Comparison of ENCODE assay signal across 26 mouse cellular contexts in the genomic region with DNA sequence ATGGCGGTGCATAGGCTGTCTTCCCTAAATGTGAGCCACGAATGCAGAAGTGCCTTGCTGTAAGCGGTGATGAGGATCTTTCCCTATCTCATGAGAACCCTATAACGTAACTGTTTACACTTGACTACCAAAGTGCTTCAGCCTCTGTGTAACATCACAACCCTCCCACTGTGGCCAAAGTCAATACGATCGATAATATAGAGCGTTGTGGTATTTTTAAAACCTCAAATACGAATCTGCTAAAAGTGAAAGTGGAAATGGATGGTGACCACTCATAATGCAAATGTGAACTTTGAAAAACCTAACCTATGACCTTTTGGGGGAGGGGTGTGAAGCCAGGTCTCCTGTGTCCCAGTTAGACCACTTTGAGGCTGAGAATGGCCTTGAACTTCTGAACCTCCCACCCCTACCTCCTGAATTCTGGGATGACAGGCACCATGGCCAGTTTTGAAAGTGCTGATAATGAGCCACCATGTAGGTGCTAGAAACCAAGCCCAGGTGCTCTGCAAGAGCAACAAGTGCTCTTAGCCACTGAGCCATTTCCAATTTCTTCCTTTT.
A peak's percentile ranks its signal among the peaks of the same experiment; 100 is the strongest.
DNase-seq lines count a peak whose midpoint lies in the region; ATAC-seq and TF ChIP-seq lines count a peak whose summit lies in the region.
"Had no signal": no experiment of that assay in that cellular context is flagged by ENCODE, and none has a peak within 500 bp of the region (broad histone marks: within the 10 kb centered on the region; RNA-seq: fewer than 3 reads in every experiment).

No protein-coding gene starts in this region.

- 0 out of 2 replicates have a peak overlapping the region, but pooled peaks have one; percentile 39 for H3K9ac ChIP-seq in liver, adult 2 months (ENCODE audit: low read depth, low read length)
- no peak overlapping the region for H3K9ac ChIP-seq in liver, embryonic 11.5 days (ENCODE audit: low read depth, low read length)
- no peak overlapping the region for H3K9ac ChIP-seq in liver, postnatal 0 days (replicated peaks)
- H3K9ac ChIP-seq: embryonic facial prominence, embryonic 15.5 days; heart, embryonic 15.5 days; hindbrain, embryonic 13.5 days had no signal

- no peak for ATAC-seq in liver, embryonic 11.5 days (replicated peaks; ENCODE audit: low FRiP score)
- 0 out of 2 replicates have a peak, but pooled peaks have one; percentile 36 for ATAC-seq in common myeloid progenitor, adult 5-6 weeks (replicated peaks; ENCODE audit: low read depth, poor library complexity, severe bottlenecking)
- peak; percentile 91 for ATAC-seq in liver, postnatal 0 days
- ATAC-seq: activated CD4-positive, CD25-positive, alpha-beta regulatory T cell, adult 4 months; forebrain, embryonic 14.5 days; hindbrain, postnatal 0 days; Patski had no signal

- H3K27ac ChIP-seq in liver, adult 2 months (replicated peaks; ENCODE audit: insufficient read depth, low read depth, low read length), result peak overlapping the region; percentile 36
- no peak overlapping the region for H3K27ac ChIP-seq in liver, embryonic 11.5 days (ENCODE audit: low read depth, low read length)
- H3K27ac ChIP-seq in liver, postnatal 0 days (ENCODE audit: low read depth), result peak overlapping the region; percentile 51
- H3K27ac ChIP-seq: embryonic facial prominence, embryonic 15.5 days; forebrain, embryonic 10.5 days; heart, adult 2 months; heart, embryonic 15.5 days; hindbrain, embryonic 13.5 days; hindbrain, postnatal 0 days had no signal

- 26% methylated on average over 8 of the region's 8 CpGs for WGBS in liver, adult 2 months
- WGBS in liver, embryonic 11.5 days, result 64% methylated on average over 8 of the region's 8 CpGs
- 41% methylated on average over 8 of the region's 8 CpGs for WGBS in liver, postnatal 0 days (ENCODE audit: insufficient replicate concordance)

- TF ChIP-seq CTCF in liver, adult 2 months (IDR thresholded peaks at IDR 0.05; ENCODE audit: low read depth, low read length), result no peak
- TF ChIP-seq CTCF in liver, postnatal 0 days (IDR thresholded peaks at IDR 0.05; ENCODE audit: low read depth), result no peak

- no peaks in the 10 kb centered on the region for H3K9me3 ChIP-seq in liver, embryonic 11.5 days (ENCODE audit: control insufficient read depth, low read length)
- no peaks in the 10 kb centered on the region for H3K9me3 ChIP-seq in liver, postnatal 0 days (ENCODE audit: low read length)
- H3K9me3 ChIP-seq: embryonic facial prominence, embryonic 15.5 days; forebrain, embryonic 10.5 days; heart, embryonic 15.5 days; hindbrain, embryonic 13.5 days had no signal

- H3K4me2 ChIP-seq in liver, embryonic 11.5 days, result no peak overlapping the region
- peak overlapping the region; percentile 49 for H3K4me2 ChIP-seq in liver, postnatal 0 days (ENCODE audit: low read depth, low read length)
- H3K4me2 ChIP-seq: embryonic facial prominence, embryonic 15.5 days; heart, embryonic 11.5 days; heart, embryonic 15.5 days; hindbrain, embryonic 13.5 days had no signal

- no peak for TF ChIP-seq POLR2A in liver, adult 2 months (IDR thresholded peaks at IDR 0.05; ENCODE audit: extremely low read depth, insufficient read depth, low read length)

- no peaks in the 10 kb centered on the region for H3K36me3 ChIP-seq in liver, adult 2 months (ENCODE audit: control insufficient read depth, insufficient read depth, low read length)
- no peaks in the 10 kb centered on the region for H3K36me3 ChIP-seq in liver, embryonic 11.5 days (ENCODE audit: control insufficient read depth, insufficient read depth, low read length)
- no peaks in the 10 kb centered on the region for H3K36me3 ChIP-seq in liver, postnatal 0 days (replicated peaks; ENCODE audit: insufficient read depth, low read length)
- H3K36me3 ChIP-seq: embryonic facial prominence, embryonic 15.5 days; forebrain, embryonic 10.5 days; heart, embryonic 15.5 days; hindbrain, embryonic 13.5 days had no signal

- no peaks in the 10 kb centered on the region for H3K27me3 ChIP-seq in liver, adult 2 months (ENCODE audit: control insufficient read depth, insufficient read depth, low read length)
- H3K27me3 ChIP-seq in liver, embryonic 11.5 days (replicated peaks; ENCODE audit: control insufficient read depth, insufficient read depth, low read length), result no peaks in the 10 kb centered on the region
- no peaks in the 10 kb centered on the region for H3K27me3 ChIP-seq in liver, postnatal 0 days (ENCODE audit: insufficient read depth, low read length)
- H3K27me3 ChIP-seq: embryonic facial prominence, embryonic 15.5 days; heart, embryonic 15.5 days; Patski had no signal

- H3K79me2 ChIP-seq in liver, adult 2 months (ENCODE audit: control insufficient read depth, insufficient read depth, low read length), result peaks cover 2% of the 10 kb centered on the region; the same call in 1 of the 2 replicates

- DNase-seq in liver, adult 2 months (ENCODE audit: extremely low read depth, low read depth, low spot score), result peak; percentile 93
- no peak for DNase-seq in liver, embryonic 11.5 days (ENCODE audit: low spot score)
- peak; percentile 2 for DNase-seq in CD4-positive, CD25-positive, alpha-beta regulatory T cell, adult 2 months (ENCODE audit: low read depth, low spot score)
- DNase-seq in liver, postnatal 0 days, result peak; percentile 18
- no peak for DNase-seq in right cerebral cortex, adult 18-20 months
- no peak for DNase-seq in layer of hippocampus, postnatal 36 days
- DNase-seq in MN1 (ENCODE audit: low spot score), result no peak
- DNase-seq: adrenal gland, adult 2 months; adrenal gland, postnatal 25 days; cerebellum, adult 2 months; cerebellum, postnatal 10 days; embryo, embryonic 11 days; gastrocnemius, postnatal 36 days; heart, adult 2 months; heart, postnatal 14 days had no signal

- peaks cover 7% of the 10 kb centered on the region for H3K4me1 ChIP-seq in liver, adult 2 months (ENCODE audit: control insufficient read depth, insufficient read depth, low read length)
- H3K4me1 ChIP-seq in liver, embryonic 11.5 days (replicated peaks; ENCODE audit: control insufficient read depth, insufficient read depth, low read length), result peaks cover 5% of the 10 kb centered on the region; the same call in 1 of the 2 replicates
- peaks cover 3% of the 10 kb centered on the region; the same call in 1 of the 2 replicates for H3K4me1 ChIP-seq in liver, postnatal 0 days (ENCODE audit: insufficient read depth)

- H3K4me3 ChIP-seq in liver, adult 2 months (ENCODE audit: insufficient read depth, low read depth, low read length), result peak overlapping the region; percentile 27
- no peak overlapping the region for H3K4me3 ChIP-seq in liver, embryonic 11.5 days (ENCODE audit: low read depth, low read length)
- H3K4me3 ChIP-seq in liver, postnatal 0 days (ENCODE audit: low read depth, low read length), result 0 out of 2 replicates have a peak overlapping the region, but pooled peaks have one; percentile 1
- H3K4me3 ChIP-seq: embryonic facial prominence, embryonic 15.5 days; erythroblast, embryonic 14.5 days; forebrain, embryonic 10.5 days; heart, adult 2 months; heart, embryonic 15.5 days; hindbrain, embryonic 13.5 days had no signal

- TF ChIP-seq EP300 in liver, postnatal 0 days (IDR thresholded peaks at IDR 0.05; ENCODE audit: low read depth), result peak; percentile 67; the same call in 1 of the 2 replicates

Comparison
In these comparisons a context has a peak if more than half of its experiments do, and no peak if none do; other contexts are left out.
1. DNase-seq: peak in liver, adult 2 months (single experiment), CD4-positive, CD25-positive, alpha-beta regulatory T cell, adult 2 months (single experiment) and liver, postnatal 0 days (single experiment); none in liver, embryonic 11.5 days (single experiment), right cerebral cortex, adult 18-20 months (single experiment), layer of hippocampus, postnatal 36 days (0 of 2) and MN1 (single experiment).